Mouse (Mus musculus) gastrocnemius, postnatal 25 days (tissue): Measurements from ENCODE around the gene Ift20. TPM values are rescaled to one million over a fixed set of nuclear protein-coding genes. Genes with fewer than 3 reads are reported as not detected.

Source experiments
- DNase-seq: peaks from one replicate; pipeline ENCODE4 v3.0.0; 2022
- long read RNA-seq, 2 experiments: library from polyadenylated mRNA; stranded (forward); transcript quantifications; one replicate each; pipeline ENCODE4 v2.0.0; 2021
- total RNA-seq, 2 experiments: library from RNA; stranded (reverse); gene quantifications; 1 replicate in 1 of 2; 2 replicates in 1 of 2; pipeline ENCODE4 v1.2.3; 2021

The Ift20 gene
- 10 to 100 TPM; 21.4 to 21.7 TPM for total RNA-seq
- long read RNA-seq, experiment 1, transcript Ift20-202 (5 exons, 582 nt) = minor isoform, 8 of 53 reads
- long read RNA-seq, experiment 1, transcript Ift20-203 (6 exons, 1,141 nt) = major isoform, 38 of 53 reads
- long read RNA-seq, experiment 1, partial matches to known transcripts = 0 of 53 reads
- long read RNA-seq, experiment 1, other reads (novel, unspliced or antisense) = 5 of 53 reads
- long read RNA-seq, experiment 2, transcript Ift20-203 (6 exons, 1,141 nt) = major isoform, 40 of 56 reads
- long read RNA-seq, experiment 2, transcript Ift20-202 (5 exons, 582 nt) = minor isoform, 7 of 56 reads
- long read RNA-seq, experiment 2, partial matches to known transcripts = 0 of 56 reads
- long read RNA-seq, experiment 2, other reads (novel, unspliced or antisense) = 4 of 56 reads

DNA sequence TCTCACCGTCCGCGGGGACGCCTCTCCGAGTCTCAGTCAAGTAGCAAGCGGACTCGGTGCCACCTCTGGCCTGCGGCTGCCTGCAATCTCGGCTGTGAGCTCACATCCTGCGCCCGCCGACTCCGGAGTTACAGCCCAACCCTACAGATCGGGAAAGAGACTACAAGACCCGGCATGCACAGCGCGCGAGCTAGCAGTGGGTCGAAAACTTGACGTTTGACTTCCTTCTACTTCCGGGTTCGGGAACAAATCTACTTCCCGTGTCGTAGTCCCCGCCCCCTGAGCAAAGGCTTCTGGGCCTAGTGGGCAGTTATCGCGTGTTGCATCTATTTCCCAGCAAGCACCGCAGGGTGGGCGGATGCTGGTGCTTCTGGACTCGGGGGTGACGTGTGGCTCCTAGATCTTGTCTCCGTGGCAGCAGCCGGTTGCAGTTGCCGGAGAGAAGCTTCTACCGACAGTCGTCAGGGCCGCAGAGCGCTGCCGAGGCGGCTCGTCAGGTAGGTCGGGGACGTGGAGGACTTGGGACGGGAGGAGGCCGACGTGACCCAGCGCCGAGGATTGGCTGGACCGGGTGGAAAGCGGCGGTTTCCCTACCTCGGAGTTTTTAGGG, at the start of gene Ift20, which contains the start of gene Tnfaip1:
Gene Ift20, plus strand, starts transcription at position 282 of the 610 bp plus-strand sequence.
Gene Tnfaip1, minus strand, starts transcription at position 253 of the 610 bp plus-strand sequence.
- DNase-seq = peak; percentile 98

DNA sequence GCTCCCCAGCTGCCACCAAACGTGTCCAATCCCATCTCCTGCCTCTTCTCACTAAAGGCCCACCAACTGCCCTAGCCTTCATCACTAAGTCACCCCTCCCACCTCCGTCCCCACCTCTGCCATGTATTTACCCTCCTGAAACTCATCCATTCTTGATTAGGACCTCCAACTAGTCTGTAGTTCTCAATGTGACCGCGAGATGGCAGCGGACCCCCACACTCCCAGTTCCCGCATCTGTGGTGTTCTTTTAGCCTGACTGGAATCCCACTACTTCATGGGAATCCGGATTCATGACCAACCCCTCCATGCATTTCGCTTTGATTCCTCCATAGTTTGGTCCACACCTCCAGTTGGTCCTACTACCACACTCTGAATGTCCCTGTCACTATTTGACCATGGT, 48.0 kb upstream of the Ift20 start:
- peak; percentile 20 for DNase-seq

DNA sequence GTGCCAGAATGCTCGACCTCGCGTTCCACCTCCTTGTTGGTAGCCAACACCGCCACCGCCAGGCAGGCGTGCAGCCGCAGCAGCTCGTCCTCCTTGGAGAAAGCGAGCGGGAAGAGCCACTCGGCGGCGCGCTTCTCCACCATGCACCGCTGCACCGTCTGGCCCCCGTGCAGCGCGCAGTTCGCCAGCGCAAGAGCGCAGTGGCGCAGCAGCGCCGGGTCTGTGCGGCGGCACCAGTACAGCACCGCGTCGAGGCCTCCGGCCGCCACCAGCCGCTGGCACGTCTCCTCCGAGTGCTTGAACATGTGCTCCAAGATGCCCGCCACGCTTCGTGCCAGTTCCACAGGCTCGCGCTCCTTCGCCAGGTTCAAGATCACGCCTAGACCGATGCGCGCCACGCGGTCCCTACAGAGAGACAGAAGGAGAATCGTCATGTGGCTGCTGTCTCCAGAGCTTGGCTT, 45.4 kb upstream of the Ift20 start:
- DNase-seq = no peak

DNA sequence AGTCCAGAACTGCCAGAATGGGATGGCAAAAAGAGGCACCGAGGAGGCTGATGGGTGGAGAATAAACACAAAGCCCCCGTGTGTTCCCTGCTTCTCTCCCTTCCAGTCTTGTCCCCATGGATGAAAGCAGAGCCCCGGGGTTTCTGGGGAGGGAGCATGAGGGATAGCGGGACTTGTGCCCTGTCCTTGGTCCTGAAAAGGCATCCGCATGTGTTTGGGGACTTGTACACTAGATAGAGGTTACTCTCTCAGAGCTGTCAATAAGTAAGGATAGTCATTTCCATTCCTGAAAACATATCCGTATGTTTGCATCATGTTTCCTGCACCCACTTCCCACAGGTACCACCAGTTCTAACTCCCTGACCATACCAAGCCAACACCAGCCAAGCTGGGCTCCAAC, 40.3 kb upstream of the Ift20 start:
- no peak for DNase-seq

DNA sequence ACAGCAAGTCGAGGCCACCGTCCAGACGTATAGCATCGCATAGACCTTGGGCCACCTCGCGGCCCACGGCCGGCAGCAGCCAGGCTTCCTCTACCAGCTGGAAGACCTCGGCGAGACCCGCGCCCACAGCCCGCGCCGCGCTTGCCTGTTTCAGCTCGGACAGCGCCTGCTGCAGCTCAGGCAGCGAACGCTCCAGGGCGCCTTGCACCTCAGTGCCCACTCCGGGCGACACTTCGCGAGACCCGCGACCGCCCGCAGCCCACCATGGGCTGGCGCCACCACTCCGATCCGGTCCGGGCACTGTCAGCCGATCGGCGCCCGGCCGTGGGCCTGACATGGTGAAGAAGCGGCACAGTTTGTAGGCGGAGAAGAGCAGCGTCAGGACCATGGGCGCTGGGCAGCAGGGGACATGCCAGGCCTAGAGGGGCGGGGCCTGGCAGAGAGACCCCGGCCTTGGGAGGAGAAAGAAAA, 39.1 kb upstream of the Ift20 start:
- peak; percentile 18 for DNase-seq

DNA sequence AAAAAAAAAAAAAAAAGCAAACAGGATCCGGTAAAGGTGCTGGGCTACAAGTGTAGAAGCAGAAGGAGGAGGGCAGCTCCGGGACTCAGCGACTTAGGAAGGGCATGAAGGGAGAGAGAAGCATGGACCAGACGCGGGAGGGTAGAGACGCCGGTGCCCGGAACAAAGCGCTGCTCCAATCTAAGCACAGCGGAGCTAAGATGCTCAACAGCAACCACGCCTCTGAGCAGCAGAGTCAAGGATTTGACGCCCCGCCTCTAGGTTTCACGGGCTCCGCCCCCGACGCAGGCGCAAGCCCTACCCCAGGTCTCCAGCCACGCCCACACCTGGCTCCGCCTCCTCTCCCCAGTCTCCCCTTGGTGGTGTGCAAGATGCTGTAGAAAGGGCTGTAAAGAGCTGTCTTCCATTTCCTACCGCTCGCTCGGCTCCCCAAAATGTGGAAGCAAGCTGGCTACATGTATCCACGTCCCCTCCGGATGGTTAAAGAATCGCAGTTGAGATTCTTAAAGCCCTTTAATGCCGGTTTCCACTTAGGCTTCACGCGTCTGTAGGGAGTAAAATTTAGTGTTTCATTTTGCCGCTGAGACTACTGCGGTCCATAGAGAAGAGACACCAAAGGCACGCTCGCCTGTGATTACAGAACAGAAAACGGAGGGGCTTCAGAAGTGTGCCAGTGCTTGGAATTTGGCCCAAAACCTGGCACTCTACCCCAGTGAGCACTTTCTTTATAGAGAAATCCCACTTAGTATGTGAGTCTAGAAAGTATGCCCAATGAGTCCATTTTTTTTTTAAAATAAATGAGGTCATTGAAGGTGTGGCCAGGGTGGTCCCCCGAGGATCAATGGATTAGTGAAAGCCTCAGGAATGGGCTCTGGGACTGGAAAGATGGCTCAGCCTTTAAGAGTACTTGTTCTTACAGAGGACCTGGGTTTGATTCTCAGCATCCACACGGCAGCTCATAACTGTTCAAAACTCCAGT, 38.3 kb upstream of the Ift20 start, which contains the start of gene Sarm1:
Gene Sarm1, minus strand, starts transcription at position 211 of the 979 bp plus-strand sequence.
- DNase-seq = peak; percentile 91

DNA sequence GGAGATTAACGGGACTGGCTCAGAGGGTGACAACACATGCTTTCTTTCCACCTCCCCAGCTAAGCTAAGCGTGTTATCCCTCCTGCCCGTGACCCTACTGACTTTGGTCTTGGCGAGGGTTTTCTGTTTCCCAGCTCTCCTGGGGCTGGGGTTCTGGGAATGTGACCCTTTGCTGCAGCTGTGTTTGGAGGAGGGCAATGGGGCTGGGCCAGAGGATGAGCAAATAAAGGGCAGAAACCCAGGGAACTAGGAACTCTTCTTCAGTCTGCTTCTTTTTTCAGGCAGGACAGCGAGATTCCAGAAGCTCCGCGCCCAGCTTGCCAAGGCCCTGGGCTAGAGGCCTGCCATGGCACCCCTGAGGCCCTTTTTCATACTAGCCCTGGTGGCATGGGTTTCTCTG, 37.2 kb upstream of the Ift20 start, which contains the start of gene Vtn:
Gene Vtn, plus strand, starts transcription at position 88 of the 400 bp plus-strand sequence.
- peak; percentile 72 for DNase-seq

DNA sequence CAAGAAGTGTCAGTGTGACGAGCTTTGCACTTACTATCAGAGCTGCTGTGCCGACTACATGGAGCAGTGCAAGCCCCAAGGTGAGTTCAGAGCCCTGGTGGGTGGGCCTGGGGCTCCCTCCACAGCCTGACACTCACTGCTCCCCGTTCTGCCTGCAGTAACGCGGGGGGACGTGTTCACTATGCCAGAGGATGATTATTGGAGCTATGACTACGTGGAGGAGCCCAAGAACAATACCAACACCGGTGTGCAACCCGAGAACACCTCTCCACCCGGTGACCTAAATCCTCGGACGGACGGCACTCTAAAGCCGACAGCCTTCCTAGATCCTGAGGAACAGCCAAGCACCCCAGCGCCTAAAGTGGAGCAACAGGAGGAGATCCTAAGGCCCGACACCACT, 36.6 kb upstream of the Ift20 start:
- DNase-seq = no peak

DNA sequence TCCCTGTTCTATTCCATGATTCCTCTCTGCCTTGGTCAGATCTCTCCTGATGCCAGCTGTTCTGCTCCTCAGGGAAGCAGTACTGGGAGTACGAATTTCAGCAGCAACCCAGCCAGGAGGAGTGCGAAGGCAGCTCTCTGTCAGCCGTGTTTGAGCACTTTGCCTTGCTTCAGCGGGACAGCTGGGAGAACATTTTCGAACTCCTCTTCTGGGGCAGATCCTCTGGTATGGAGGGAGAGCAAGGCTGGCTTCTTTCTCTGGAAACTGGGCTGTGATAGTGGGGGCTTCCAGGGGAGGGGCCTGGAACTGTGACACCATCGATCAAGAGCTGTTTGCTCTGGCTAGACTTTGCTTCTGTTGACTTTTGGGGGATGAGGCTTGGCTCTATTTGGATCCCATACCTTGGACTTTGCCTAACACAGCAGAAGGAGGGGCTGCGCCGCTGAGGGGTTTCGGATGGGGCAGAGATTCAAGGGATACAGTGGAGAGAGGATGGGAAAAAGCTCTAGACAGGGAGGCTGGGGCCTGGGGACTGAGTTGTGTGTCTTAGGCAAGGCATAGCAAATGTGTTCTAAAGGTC, 35.4 kb upstream of the Ift20 start:
- no peak for DNase-seq

DNA sequence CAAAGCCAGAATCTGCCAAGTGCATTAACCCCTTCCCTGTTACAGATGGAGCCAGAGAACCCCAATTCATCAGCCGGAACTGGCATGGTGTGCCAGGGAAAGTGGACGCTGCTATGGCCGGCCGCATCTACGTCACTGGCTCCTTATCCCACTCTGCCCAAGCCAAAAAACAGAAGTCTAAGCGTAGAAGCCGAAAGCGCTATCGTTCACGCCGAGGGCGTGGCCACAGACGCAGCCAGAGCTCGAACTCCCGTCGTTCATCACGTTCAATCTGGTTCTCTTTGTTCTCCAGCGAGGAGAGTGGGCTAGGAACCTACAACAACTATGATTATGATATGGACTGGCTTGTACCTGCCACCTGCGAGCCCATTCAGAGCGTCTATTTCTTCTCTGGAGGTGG, 34.6 kb upstream of the Ift20 start:
- no peak for DNase-seq

DNA sequence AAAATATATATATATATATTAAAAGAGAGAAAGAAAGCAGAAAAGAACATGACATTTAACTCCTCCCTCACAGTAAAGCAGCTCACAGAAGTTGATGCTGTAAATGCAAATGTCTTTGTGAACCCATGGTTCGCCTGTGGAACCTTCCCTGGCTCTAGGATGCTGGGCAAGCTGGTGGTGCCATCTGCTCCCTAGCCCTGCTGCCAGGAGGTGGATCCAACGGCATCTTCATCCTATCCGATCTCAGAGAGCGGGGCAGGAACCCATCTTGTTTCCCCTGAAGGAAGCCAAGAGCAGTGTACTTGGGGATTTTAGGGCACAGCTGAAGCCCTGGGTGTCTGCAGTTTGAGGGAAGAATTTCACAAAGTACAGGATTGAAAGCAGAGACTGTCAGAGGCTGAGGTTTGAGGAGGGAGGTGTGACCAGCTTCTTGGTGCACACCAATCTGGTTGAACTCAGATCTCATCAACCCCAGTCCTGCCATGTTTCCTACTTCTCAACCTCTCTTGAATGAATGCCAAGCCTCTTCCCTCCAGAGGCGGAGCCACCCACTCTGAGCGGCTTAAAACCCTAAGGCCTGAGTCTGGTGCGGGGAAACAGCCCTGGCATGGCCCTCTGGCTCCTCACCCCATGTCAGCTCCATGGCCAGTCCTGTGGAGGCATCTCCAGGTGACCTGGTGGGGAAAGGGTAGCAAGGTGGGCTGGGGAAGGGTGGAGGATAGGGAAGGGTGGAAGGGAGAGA, 33.1 kb upstream of the Ift20 start, which contains the start of gene Sebox:
Gene Sebox, plus strand, starts transcription at position 539 of the 742 bp plus-strand sequence.
- DNase-seq = no peak

DNA sequence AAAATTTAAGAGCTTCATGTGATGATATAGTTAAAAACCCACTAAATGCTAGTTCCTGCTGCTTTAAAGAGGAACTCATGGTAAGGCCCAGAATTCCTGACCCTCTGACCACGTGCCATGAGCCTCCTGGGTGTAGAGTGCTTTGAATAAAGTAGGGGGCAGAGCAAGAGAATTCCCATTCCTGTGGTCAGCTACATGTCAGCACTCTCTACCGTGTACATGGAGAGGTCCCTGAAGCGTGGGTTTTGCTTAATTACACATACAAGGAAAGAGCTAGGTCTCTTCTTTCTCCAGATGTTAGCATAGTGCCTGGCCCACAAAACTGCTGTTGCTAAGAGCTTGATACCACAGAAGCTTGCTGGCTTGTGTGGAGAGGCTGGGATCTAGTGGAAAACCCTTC, 30.7 kb upstream of the Ift20 start:
- DNase-seq = no peak

DNA sequence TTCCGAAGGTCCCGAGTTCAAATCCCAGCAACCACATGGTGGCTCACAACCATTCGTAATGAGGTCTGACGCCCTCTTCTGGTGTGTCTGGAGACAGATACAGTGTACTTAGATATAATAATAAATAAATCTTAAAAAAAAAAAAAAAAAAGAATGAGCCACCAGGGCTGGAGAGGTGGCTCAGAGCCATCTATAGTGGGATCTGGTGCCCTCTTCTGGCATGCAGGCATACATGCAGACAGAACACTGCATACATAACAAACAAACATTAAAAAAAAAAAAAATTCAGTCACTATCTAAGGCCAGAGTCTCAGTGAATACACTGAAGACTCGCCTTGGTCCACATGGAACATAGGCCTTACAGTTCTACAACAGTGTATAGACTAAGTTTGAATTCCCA, 27.0 kb upstream of the Ift20 start:
- no peak for DNase-seq

DNA sequence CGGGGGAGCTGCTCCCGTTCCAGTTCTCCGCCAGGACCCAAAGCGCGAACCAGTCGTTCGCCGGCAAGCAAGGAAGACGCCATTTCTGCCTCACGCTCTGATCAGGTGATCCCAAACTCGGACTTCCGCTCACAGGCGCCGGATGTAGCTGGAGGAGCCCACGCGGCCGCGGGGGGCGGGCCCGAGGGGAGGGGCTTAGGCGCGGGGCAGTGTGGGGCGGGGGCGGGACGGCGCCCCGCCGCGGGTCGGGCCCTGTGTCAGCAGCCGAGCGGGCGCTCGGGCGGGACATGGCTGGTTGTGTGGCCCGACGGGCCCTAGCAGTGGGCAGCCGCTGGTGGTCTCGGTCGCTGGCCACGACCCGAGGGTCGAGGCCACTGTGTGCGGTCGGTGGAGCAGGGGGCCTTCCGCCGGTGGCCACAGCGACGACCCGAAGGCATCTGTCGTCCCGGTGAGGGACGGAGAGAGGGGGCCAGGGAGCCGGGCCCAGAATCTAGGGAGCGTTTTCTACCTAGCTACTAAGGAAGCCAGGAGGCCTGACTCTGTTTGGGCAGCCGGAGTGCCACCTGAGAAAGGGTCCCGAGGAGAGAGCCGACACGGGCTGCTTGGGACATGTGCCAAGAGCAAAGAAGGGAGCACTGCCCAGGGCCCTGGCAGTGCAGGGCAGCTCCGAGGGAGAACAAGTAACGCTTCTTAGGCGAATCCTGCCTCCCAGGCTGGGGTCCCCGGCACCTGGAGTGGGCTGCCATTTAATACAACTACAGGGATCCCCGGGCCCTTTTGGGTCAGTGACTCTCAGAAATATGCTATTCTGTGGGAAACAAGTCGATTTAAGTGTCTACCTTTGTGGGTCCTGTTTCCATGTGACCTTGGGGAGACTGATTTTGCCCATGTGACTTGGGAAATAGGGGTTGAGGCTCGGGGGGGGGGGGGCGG, 23.9 kb upstream of the Ift20 start, which contains the start of the genes Tmem199 and Poldip2:
Gene Tmem199, minus strand, starts transcription at position 148 of the 933 bp plus-strand sequence.
Gene Poldip2, plus strand, starts transcription at position 169 of the 933 bp plus-strand sequence.
- DNase-seq = peak; percentile 91

DNA sequence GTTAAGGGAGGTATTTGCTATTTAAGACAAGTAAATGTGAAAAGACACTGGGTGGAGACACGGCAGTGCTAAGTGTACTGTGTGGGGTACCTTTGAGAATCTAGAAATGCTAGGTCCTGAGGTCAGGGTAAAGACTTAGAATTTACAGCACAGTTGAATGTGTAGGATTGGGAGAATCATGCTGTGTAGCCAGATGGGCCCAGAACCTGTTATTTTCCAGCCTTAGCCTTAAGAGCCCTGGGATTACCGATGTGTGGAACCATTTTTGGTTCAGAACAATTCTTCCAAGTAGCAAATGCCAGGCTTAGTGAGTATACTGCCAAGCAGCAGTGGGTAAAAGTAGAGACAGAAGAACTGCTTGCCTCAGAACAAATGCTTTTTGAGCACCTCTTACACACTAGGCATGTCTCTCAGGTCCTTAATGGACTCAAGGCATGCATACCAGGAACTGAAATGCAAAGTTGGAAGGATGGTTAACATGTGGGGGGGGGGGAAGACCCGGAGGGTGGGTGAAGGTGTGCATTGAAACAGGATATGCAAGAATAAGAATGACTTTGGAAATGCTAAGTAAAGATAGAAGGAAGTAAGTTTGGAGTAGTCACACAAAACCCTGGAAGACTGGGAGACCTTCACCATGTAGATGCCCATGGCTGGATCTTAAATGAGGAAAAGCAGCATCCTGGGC, 22.9 kb upstream of the Ift20 start:
- no peak for DNase-seq

DNA sequence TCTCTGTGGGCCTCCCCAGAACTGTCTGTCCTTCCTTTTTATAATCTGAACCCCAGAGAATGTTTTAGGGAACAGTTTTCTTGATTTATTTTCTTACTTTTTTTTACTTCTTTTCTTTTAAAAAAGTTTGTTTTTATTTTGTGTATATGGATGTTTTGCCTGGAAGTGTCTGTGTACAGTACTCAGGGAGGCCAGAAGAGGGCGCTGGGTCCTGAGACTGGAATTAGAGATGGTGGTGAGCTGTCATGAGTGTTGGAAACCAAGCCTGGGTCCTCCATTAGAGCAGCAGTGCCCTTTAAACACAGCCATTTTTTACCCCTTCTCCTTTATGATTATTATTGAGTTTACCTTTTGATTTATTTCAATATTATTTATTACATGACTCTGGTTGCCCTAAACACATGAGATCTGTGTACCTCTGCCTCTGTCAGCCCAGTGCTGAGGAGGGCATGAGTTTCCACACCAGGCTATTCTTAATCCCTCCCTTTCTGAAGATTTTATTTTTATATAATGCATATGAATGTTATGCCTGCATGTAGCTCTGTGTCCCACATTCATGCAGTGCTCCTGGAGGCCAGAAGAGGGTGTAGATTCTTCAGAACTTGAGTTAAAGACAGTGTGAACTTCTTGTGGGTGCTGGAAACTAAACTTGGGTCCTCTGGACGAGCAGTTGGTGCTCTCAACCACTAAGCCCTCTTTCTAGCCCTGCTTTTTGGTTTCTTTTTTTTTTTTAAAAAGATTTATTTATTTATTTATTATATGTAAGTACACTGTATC, 20.4 kb upstream of the Ift20 start:
- no peak for DNase-seq

DNA sequence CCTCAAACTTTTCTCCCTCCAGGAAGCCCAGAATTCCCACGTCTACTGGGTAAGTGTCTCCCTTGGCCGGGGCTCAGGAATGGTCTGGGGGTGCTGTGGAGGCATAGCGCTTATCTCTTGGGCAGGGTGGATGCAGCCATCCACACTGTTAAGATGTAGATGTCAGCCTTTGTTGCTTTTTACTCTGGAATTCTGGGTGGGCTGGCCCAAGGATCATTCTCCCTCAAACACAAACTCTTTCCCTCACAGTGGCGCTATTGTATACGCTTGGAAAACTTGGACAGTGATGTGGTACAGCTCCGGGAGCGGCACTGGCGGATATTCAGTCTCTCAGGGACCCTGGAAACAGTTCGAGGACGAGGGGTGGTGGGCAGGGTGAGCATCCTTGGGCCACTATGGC, 17.2 kb upstream of the Ift20 start:
- DNase-seq = no peak

DNA sequence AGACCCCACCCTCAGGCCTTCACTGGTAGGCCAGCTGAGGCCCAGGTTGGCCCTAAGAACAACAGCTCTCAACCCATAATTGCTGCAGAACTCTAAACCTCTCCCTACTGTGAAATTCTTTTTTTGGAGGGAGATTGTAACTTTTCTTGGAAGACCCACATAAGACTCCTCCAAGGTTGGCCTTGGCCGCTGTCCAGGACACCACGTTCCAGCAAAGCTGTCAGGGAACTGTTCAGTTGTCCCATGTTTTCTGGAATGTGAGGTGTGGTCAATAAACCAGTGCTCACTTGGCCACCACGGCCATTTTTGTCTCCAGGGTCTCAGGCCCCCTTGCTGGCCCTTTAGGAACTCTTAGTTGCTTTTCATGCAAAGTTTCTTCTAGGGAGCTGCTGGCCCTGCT, 14.3 kb upstream of the Ift20 start:
- DNase-seq = peak; percentile 18
